Mouse (Mus musculus) myocyte (in vitro differentiated cells): ENCODE results near the gene Ddi1. TPM values are rescaled to one million over a fixed set of nuclear protein-coding genes. Genes with fewer than 3 reads are reported as not detected.

Experiments used
- H3K27me3 ChIP-seq: one replicate; pipeline ENCODE4 v1.6.1; 2011; ENCODE audit not compliant: control insufficient read depth, insufficient read depth, insufficient read length
- H3K36me3 ChIP-seq: one replicate; pipeline ENCODE4 v1.6.1; 2011; ENCODE audit not compliant: control insufficient read depth, insufficient read depth
- H3K4me2 ChIP-seq: one replicate; pipeline ENCODE4 v1.6.1; 2011; ENCODE audit warnings: low read depth, control low read depth
- H3K4me3 ChIP-seq: one replicate; pipeline ENCODE4 v1.5.1; 2011; ENCODE audit warnings: mild to moderate bottlenecking, control low read depth, moderate library complexity
- H3K79me2 ChIP-seq: one replicate; pipeline ENCODE4 v1.6.1; 2011; ENCODE audit not compliant: control insufficient read depth, insufficient read depth
- H3ac ChIP-seq: one replicate; pipeline ENCODE4 v1.6.1; 2011; ENCODE audit not compliant: control insufficient read depth, insufficient read length
- CEBPB ChIP-seq: IDR thresholded peaks from 2 replicates; pipeline ENCODE4 v1.6.1; 2011; ENCODE audit warnings: mild to moderate bottlenecking, moderate library complexity; ENCODE audit not compliant: poor library complexity, insufficient read depth, severe bottlenecking
- E2F4 ChIP-seq: IDR thresholded peaks from one replicate; pipeline ENCODE4 v1.6.1; 2011; ENCODE audit warnings: mild to moderate bottlenecking, control low read depth, moderate library complexity; ENCODE audit not compliant: insufficient read depth
- MAX ChIP-seq: IDR thresholded peaks from one replicate; pipeline ENCODE4 v1.6.1; 2011; ENCODE audit warnings: low read depth, mild to moderate bottlenecking, control low read depth
- MYOD1 ChIP-seq, 3 experiments: IDR thresholded peaks; one replicate each; pipeline ENCODE4 v1.6.1; 2011; ENCODE audit warnings: control low read depth in 2 of 3, low read depth in 2 of 3, mild to moderate bottlenecking in 2 of 3, moderate library complexity in 1 of 3; ENCODE audit not compliant: insufficient read length in 2 of 3, control insufficient read depth in 1 of 3
- MYOG ChIP-seq, 3 experiments: IDR thresholded peaks; one replicate each; pipeline ENCODE4 v1.6.1; 2011; ENCODE audit warnings: control low read depth in 2 of 3, low read depth in 2 of 3, mild to moderate bottlenecking in 2 of 3; ENCODE audit not compliant: insufficient read length in 2 of 3, control insufficient read depth in 1 of 3, insufficient read depth in 1 of 3
- POLR2A ChIP-seq: IDR thresholded peaks from one replicate; pipeline ENCODE4 v1.6.1; 2011; ENCODE audit warnings: low read depth, mild to moderate bottlenecking, control low read depth, moderate library complexity; ENCODE audit not compliant: insufficient read length
- POLR2AphosphoS2 ChIP-seq: IDR thresholded peaks from one replicate; pipeline ENCODE4 v1.6.1; 2011; ENCODE audit warnings: low read depth, control low read depth; ENCODE audit not compliant: insufficient read length
- REST ChIP-seq: IDR thresholded peaks from one replicate; pipeline ENCODE4 v1.6.1; 2011; ENCODE audit warnings: mild to moderate bottlenecking, control low read depth, moderate library complexity; ENCODE audit not compliant: insufficient read depth, insufficient read length
- SRF ChIP-seq: IDR thresholded peaks from one replicate; pipeline ENCODE4 v1.6.1; 2011; ENCODE audit warnings: low read depth; ENCODE audit not compliant: control insufficient read depth, insufficient read length
- TCF12 ChIP-seq: IDR thresholded peaks from one replicate; pipeline ENCODE4 v1.6.1; 2011; ENCODE audit warnings: mild to moderate bottlenecking, control low read depth; ENCODE audit not compliant: poor library complexity, insufficient read depth, severe bottlenecking
- TCF3 ChIP-seq: IDR thresholded peaks from one replicate; pipeline ENCODE4 v1.6.1; 2011; ENCODE audit warnings: low read depth, control low read depth; ENCODE audit not compliant: insufficient read length
- USF1 ChIP-seq: IDR thresholded peaks from one replicate; pipeline ENCODE4 v1.6.1; 2011; ENCODE audit warnings: low read depth, mild to moderate bottlenecking, control low read depth, moderate library complexity
- polyA plus RNA-seq: library from polyadenylated mRNA; unstranded; fragments of >200 nt; fragmentation: generic; extraction: Trizol; gene quantifications from one replicate; pipeline ENCODE4 v1.2.1, GENCODE M21; 2012; ENCODE audit warnings: missing spikeins

The Ddi1 gene
- polyA plus RNA-seq, 1 experiment, result 0.01 TPM

DNA sequence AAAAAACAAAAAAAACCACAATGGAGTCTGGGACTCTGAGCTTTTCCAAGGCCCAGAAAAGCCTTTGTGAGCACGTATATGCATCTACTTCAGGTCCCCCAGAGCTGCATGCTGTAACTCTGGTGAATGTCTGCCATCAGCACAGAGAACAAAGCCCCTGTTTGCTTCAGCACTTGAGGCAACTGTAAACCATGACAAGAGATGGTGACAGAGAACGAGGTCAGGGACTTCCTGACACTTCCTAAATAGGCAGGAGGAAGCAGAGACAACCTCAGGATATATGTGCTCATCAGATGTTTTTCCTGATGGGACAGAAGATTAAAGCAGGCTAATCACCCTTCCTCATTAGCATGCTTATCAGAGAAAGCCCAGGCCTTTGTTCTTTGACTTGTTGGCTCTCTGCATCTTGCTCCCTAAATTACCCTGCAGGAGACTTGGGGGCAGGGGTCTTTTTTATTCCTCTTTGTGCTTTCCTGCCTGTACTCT lies 19.6 kb upstream of the Ddi1 start:
- Histone ChIP-seq H3K4me3 (no peak overlapping the region), H3ac (no peak overlapping the region), H3K79me2 (no peaks in the 10 kb centered on the region), H3K27me3 (no peaks in the 10 kb centered on the region), H3K36me3 (no peaks in the 10 kb centered on the region), H3K4me2 (no peak overlapping the region)
- TF ChIP-seq TCF3 (no peak), POLR2A (no peak), REST (no peak), MAX (no peak), POLR2AphosphoS2 (no peak), SRF (no peak), E2F4 (no peak), USF1 (no peak)

DNA sequence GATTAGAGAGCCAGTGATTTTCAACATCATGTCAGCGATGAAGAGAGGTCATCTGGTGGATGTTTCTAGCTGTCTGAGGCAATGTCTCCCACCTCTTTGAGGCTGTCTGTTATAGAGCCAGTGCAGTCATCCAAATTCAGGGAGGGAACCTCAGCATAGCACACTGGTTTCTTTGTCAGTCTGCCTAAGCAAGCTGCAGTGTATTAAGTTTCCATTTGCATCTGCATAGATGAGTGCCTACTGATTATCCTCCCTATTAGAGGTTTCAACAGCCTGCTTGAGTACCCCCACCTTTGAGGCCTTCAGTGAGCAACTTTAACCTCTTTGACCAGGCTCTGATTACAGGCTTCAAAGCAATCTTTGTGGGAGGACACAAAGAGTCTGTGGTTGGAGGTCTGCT lies 17.1 kb upstream of the Ddi1 start:
- no peak for TF ChIP-seq USF1
- no peak for TF ChIP-seq POLR2AphosphoS2
- no peak for TF ChIP-seq E2F4
- no peak for TF ChIP-seq TCF12
- no peak for TF ChIP-seq CEBPB
- TF ChIP-seq MYOD1 (IDR thresholded peaks at IDR 0.05; ENCODE audit: control insufficient read depth in 1 of 3, insufficient read length in 2 of 3, low read depth in 2 of 3), result no peak
- TF ChIP-seq SRF, result no peak
- no peak for TF ChIP-seq MAX
- TF ChIP-seq POLR2A, result no peak
- TF ChIP-seq MYOG (IDR thresholded peaks at IDR 0.05; ENCODE audit: control insufficient read depth in 1 of 3, insufficient read depth in 1 of 3, insufficient read length in 2 of 3, low read depth in 2 of 3), result no peak
- no peak for TF ChIP-seq TCF3
- no peak for TF ChIP-seq REST
- Histone ChIP-seq H3K4me3 (no peak overlapping the region), H3ac (no peak overlapping the region)

DNA sequence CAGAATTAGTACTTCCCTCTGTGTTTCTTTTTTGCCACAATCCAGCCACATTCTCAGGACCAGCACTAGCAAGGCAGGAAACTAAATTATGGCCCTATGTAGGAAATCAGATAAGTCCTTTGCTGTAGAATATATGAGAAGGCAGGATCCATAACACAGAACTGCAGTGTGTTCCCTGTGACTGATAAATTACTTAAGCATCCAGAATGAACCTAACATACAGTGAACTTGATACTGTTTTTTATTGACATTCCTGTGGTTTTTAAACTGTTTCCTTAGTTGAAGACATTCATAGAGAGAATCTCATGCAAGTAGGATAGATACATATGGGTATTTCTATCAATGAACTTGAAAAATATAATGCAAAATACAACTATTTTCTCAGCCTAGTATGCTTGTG lies 7.9 kb upstream of the Ddi1 start:
- Histone ChIP-seq H3K4me2 (peak overlapping the region; percentile 13), H3K27me3 (no peaks in the 10 kb centered on the region), H3K36me3 (no peaks in the 10 kb centered on the region), H3ac (no peak overlapping the region), H3K4me3 (no peak overlapping the region), H3K79me2 (no peaks in the 10 kb centered on the region)
- TF ChIP-seq POLR2A (no peak), E2F4 (no peak), REST (no peak), SRF (no peak), TCF12 (no peak), POLR2AphosphoS2 (no peak), CEBPB (no peak), MYOD1 (IDR thresholded peaks at IDR 0.05; ENCODE audit: control insufficient read depth in 1 of 3, insufficient read length in 2 of 3, low read depth in 2 of 3) (no peak)

More for the DNA sequence above, 17.1 kb upstream of the Ddi1 start:
- no peak overlapping the region for H3K4me2 ChIP-seq
- H3K27me3 ChIP-seq, result no peaks in the 10 kb centered on the region
- no peaks in the 10 kb centered on the region for H3K36me3 ChIP-seq
- no peaks in the 10 kb centered on the region for H3K79me2 ChIP-seq

DNA sequence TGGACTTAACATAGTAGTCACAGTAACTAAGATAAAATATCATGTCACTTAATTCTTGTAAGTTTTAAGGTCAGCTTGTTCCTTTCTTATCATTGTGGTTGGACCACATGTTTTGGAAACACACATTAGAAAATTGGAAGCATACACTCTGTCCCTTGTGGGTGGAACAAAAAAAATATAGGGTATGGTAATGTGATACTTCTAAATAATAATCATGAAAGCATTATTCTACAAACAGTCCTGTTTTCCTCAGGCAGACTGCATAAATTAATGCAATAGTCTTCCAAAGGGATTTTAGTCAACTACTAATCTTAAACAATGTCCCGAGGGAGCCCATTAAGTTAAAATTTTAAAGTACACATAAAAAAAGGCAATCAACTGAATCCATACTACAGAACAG lies 6.7 kb upstream of the Ddi1 start:
- H3K36me3 ChIP-seq, result no peaks in the 10 kb centered on the region
- no peaks in the 10 kb centered on the region for H3K27me3 ChIP-seq
- H3ac ChIP-seq, result no peak overlapping the region
- H3K4me2 ChIP-seq, result no peak overlapping the region
- no peak overlapping the region for H3K4me3 ChIP-seq
- H3K79me2 ChIP-seq, result no peaks in the 10 kb centered on the region
- TF ChIP-seq POLR2AphosphoS2, result no peak
- TF ChIP-seq MYOD1 (IDR thresholded peaks at IDR 0.05; ENCODE audit: control insufficient read depth in 1 of 3, insufficient read length in 2 of 3, low read depth in 2 of 3), result no peak
- no peak for TF ChIP-seq E2F4
- TF ChIP-seq POLR2A, result no peak
- no peak for TF ChIP-seq USF1
- no peak for TF ChIP-seq MAX
- no peak for TF ChIP-seq SRF
- no peak for TF ChIP-seq CEBPB

DNA sequence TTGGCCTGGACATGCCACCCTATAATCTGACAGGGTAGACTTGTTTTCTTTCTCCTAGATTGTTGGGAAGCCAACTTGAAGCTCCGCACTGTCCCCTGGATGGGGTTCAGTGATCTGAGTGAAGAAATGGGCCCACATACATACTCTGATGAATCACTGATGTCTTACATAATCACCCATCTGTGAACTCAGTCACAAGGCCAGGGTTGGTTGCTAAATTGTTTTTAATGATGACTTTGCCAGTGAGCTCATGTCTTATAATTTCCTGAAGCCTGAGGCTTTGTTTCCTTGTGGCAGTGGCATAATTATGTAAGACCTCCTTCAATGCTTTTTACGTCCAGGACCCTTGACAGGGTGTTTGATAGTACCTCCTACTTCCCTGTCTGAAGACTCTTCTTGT lies 4.8 kb downstream of the Ddi1 start:
- H3K36me3 ChIP-seq, result no peaks in the 10 kb centered on the region
- H3K4me2 ChIP-seq, result no peak overlapping the region
- no peak overlapping the region for H3ac ChIP-seq
- H3K4me3 ChIP-seq, result no peak overlapping the region
- no peak for TF ChIP-seq TCF3
- H3K27me3 ChIP-seq, result no peaks in the 10 kb centered on the region
- H3K79me2 ChIP-seq, result no peaks in the 10 kb centered on the region

DNA sequence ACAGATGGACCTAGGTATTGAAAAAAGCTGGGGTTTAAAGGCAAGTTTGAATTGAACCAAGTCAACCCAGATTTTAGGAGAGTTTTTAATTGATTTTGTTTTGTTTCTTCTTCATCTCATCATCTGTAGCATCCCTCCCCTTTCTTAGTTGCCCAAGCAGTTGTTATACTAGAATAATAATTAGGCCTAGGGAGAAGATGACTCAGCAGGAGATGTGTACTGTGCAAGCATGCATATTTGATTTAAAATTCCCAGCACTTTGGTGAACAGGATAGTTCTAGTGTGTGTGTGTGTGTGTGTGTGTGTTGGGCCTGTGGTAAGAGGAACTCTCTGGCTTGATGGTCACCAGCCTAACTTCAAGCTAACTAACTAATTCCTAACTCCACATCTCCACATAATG lies 12.6 kb downstream of the Ddi1 start:
- H3K4me3 ChIP-seq, result no peak overlapping the region
- H3K27me3 ChIP-seq, result no peaks in the 10 kb centered on the region
- no peak overlapping the region for H3ac ChIP-seq
- no peaks in the 10 kb centered on the region for H3K36me3 ChIP-seq
- TF ChIP-seq POLR2AphosphoS2 (no peak), USF1 (no peak), E2F4 (no peak), MYOG (IDR thresholded peaks at IDR 0.05; ENCODE audit: control insufficient read depth in 1 of 3, insufficient read depth in 1 of 3, insufficient read length in 2 of 3, low read depth in 2 of 3) (no peak), SRF (no peak), POLR2A (no peak), TCF3 (no peak), TCF12 (no peak), REST (no peak), MAX (no peak), MYOD1 (IDR thresholded peaks at IDR 0.05; ENCODE audit: control insufficient read depth in 1 of 3, insufficient read length in 2 of 3, low read depth in 2 of 3) (no peak), CEBPB (no peak)
- H3K79me2 ChIP-seq, result no peaks in the 10 kb centered on the region
- H3K4me2 ChIP-seq, result no peak overlapping the region
